Mouse (Mus musculus) c-Kit-positive CD71-positive TER-119-negative erythroid progenitor cells, embryonic 14.5 days (primary cell): ENCODE measurements around the gene Nrd1.

ENCODE experiments used
- DNase-seq: peaks from one replicate; pipeline ENCODE4 v3.0.0-alpha.2; 2013; ENCODE audit warnings: low read depth

Gene Nrd1

GRCm38 (mm10) chr4:109026543-109026942 lies 26.1 kb downstream of the Nrd1 start:
- no peak for DNase-seq

GRCm38 (mm10) chr4:109029857-109030256 lies 29.4 kb downstream of the Nrd1 start:
- DNase-seq = no peak

DNA sequence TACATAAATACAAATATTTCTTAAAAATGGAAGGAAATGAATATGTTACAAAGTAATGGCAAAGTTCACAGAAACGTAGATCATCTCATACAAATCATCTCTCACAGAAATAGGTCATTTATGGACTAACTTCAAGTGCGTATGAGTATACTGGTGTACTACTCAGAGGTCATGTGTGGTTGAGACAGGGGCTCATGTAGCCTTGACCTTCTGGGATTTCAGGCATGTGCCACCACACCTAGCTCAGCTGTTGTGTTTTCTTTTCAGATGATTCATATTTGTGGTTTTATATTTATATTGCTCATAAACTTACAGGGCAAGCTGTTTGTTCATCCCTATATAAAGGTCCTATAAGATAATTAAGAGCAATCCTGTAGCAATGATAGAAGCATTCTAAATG lies 29.8 kb downstream of the Nrd1 start:
- DNase-seq = no peak

- peak; percentile 58 for DNase-seq
These were observed 35.9 kb downstream of the Nrd1 start for GRCm38 (mm10) chr4:109036327-109036726.

DNA sequence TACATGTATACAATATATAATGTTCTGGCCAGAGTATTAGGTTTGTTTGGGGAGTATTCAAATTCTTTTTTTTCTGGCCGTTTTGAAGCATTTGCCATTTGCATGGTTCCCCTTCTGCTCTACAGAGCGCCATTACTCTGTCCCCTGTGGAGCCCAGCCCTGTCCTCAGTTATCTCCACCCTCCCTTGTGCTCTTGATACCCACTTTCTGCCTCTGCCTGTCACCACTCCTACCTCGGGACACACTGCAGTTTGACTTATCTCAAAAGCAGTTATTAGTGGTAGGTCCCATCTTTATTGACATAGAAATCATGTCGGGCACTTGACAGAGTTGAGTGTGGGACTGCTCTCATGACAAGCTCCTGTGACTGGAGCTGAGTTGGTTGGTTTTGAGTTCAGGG lies 42.3 kb downstream of the Nrd1 start:
- no peak for DNase-seq

GRCm38 (mm10) chr4:109043294-109043693 lies 42.8 kb downstream of the Nrd1 start:
- no peak for DNase-seq

DNA sequence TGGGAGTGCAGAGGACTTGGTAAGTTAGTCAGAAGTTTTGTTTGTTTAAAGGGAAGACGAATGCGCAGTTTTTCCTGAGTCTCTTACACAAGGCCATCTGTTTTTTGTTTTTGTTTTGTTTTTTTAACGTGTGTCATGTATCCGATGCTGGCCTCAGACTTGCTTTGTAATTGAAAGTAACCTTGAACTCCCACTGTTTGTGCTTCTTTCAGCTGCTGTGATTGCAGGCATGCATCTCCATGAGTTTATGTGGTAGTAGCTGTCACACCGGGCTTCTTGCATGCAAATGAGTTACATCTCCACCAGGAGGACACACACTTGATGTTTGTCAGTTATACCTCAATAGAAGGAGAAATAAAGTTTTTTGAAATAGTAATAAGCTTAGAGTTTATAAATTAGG lies 43.3 kb downstream of the Nrd1 start:
- no peak for DNase-seq

DNA sequence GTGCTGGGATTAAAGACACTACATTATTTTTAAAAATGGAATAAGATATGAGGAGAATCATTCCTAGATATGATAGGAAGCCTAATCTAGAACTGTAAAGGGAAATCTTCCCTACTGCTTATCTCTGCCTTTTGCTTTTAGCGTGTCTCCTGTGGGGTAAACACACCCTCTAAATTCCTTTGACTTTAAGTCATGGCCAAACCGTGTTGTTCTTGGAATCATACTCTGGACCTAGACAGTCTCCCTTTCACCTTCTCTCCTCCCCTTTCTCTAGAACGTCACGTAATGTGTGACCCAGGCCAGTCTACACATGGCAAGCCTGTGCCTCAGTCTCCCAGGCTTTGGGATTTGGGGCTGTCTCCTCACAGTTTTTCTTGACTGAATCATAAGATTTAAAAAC lies 47.8 kb downstream of the Nrd1 start:
- no peak for DNase-seq

DNA sequence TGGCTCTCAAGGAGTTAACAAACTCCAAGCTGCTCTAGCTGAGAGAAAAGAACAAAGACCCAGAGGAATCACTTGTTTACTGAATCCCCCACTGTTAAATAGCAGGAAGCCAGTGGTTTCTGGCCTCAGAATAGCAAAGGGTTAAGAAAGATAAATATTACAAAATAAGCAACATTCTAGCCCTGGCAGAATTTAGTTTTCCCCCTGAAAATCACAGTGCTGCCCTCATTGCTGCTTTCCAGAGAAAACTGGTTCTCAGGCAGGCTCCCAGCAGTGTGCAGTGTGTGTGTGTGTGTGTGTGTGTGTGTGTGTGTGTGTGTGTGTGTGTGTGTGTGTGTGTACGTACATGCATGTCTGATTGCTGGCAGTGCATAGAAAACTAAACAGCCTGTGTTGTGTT lies 51.8 kb downstream of the Nrd1 start:
- no peak for DNase-seq

- DNase-seq = no peak
These were observed 53.5 kb downstream of the Nrd1 start for GRCm38 (mm10) chr4:109054003-109054402.

DNA sequence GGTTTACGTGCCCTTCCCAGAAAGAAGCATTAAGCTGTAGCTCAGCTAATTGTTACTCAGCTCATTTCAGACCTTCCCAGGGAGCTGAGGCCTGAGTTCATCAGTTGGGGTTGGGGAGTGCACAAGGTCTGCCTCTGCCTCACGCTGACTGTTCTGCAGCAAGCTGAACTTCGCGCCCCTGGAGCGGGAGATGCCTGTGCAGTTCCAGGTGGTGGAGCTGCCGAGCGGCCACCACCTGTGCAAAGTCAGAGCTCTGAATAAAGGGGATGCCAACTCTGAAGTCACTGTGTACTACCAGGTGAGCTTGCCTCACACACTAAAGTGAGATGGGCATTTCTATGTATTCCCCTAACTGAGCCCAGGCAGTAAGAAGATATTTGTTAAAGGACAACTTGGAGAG lies 55.9 kb downstream of the Nrd1 start:
- no peak for DNase-seq

DNA sequence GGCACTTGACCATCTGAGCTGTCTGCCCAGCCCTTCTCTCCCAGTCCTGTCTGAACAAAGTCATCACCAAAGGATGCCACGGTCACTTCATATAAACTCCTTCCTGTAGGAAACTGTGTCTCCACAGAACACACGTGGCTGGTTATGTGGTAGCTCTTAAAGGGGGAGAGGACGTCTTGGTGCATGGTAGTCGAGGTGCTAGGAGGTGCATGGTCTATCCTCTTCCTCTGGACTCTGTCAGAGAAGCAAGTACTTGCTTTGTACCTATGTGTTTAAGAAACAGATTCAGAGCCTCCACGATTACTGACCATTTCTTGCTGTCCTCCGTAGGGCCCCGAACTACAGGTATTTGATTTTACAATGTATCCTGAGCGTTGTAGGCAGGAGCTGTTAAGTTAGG lies 57.2 kb downstream of the Nrd1 start:
- DNase-seq = no peak

DNA sequence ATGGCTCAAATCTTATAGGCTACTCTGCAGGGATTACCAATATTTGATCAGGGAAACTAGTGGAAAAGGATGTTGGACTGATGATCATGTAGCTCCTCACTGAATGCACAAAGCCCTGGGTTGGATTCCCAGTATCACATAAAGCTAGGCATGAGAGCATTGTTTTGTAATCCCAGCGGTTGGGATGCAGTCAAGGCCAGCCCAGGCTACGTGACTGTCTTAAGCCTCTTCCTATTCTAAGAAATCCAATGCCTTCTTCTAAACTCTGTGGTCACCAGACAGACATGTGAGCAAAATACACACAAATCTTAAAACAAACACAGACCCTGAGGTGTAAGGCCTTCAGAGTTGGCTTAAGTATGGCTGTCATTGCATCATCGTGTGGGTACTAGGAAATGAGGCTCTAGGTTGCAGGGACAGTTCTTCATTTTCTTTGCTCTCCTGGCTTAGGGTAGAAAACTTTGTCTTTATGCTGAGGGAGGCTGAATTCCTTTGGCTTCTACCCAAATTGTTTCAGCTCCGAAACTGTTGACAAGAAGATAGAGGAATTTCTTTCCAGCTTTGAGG lies 58.9 kb downstream of the Nrd1 start:
- no peak for DNase-seq

GRCm38 (mm10) chr4:109064941-109065340 lies 64.5 kb downstream of the Nrd1 start:
- DNase-seq = no peak

DNA sequence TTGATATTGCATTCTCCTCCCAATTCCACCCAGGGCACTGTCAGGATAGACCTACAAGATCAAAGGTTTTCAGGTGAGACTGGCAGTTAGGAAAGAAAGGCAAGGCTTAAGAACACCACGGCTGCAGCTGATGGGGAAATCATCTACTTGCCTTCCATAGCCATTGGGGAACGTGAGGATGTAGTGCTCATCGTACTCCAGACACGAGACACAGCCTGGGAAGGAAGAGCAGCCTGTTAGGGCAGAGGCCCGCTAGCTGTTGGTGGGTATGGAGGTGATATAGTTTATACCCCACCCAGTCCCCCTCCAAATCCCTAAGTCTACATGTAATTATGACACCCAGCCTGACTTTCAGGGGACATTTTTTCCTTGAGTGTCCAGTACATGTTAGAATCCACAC lies 65.3 kb downstream of the Nrd1 start:
- no peak for DNase-seq

DNA sequence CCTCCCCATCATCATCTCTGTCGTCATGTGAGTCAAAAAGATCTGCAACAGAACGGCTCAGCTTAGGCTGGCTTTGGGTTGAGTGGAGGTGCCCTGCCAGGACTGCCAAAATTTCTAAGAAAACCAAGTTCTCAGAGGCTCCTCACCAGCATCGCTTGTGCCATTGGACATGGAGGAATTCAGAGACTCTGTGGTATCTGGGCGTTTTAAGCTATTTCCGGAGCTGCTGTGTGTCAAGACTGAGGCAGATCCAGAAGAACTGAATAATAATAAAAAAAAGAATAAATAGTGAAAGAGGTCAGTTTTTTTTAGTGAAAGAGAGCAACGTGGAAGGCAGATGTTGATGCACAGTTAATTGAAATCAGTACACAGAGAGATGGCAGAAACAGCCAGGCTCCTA lies 72.4 kb downstream of the Nrd1 start:
- DNase-seq = no peak

GRCm38 (mm10) chr4:109073296-109073695 lies 72.8 kb downstream of the Nrd1 start:
- DNase-seq = no peak

GRCm38 (mm10) chr4:109078941-109079340 lies 78.5 kb downstream of the Nrd1 start:
- no peak for DNase-seq

DNA sequence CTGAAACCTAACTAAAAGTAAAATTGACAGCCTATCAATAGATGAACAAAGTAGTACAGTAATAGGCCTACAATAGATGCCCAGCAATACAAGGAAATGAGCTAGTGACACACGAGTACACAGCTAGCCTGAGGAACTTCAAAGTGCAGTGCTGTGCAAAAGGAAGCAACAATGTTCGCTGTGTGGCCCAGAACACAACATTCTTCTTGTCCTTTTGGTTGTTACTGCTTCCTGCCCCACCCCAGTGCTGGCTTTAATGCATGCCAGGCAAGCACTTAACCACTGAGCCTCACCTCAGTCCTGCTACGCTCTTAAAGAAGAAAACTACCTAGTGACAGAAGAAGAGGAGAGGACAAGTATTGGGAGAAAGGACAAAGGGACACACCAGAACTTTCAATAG lies 79.2 kb downstream of the Nrd1 start:
- DNase-seq = no peak

DNA sequence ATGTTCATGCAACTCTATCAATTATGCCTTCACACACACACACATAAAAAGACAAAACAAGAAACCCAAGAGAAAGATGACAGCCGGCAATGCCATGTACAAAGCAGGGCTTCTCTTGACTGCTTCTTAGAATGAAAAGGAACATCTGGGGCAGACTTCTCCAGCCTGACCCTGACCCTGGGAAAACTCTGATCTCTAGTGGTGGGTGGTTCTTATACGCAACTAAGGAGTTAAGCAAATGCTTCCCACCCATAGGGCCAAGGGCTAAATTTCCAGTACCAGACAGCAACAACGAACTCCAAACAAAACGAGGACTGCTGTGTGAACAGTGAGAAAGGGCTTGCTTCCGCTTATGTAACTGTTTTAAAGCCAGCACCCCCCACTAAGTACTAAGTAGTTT lies 79.7 kb downstream of the Nrd1 start:
- DNase-seq = no peak

GRCm38 (mm10) chr4:109089171-109089570 lies 88.7 kb downstream of the Nrd1 start:
- DNase-seq = no peak

DNA sequence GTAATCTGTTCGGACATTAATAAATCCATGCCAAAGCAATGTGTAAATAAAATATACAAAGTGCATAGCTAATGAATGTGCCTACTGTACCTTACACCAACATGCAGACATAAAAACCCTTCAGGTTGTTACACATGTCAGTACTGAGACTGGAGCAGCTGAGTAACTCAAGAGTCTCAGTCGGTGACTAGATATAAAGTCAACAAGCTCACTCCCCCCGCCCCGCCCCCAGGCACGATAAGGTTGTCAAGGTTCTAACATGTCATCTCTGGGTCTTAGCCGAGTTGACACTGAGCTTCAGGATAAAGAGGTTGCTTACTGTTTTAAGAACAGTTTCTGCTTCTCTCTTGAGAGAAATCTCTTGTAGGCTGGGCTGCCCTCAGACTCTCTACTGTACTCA lies 89.5 kb downstream of the Nrd1 start:
- DNase-seq = peak; percentile 46

- DNase-seq = no peak
These were observed 90.9 kb downstream of the Nrd1 start for GRCm38 (mm10) chr4:109091241-109091777.

DNA sequence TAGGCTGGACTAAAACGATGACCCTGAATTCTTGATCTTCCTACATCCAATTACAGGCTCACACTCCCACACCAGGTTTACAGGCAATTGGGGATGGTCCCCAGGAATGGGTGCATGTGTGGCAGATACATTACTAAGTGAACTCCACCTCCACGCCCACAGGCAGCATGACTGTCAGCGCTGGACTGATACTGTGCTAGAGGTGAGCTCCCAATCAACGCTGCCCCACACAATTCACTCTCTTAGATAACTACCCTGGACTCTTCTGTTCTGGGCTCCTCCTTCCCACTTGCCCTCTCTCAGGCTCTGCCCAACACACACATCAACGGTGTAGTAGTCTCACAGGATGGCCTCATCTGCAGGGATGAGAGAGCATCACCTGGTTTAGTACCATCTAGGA lies 91.9 kb downstream of the Nrd1 start:
- no peak for DNase-seq

DNA sequence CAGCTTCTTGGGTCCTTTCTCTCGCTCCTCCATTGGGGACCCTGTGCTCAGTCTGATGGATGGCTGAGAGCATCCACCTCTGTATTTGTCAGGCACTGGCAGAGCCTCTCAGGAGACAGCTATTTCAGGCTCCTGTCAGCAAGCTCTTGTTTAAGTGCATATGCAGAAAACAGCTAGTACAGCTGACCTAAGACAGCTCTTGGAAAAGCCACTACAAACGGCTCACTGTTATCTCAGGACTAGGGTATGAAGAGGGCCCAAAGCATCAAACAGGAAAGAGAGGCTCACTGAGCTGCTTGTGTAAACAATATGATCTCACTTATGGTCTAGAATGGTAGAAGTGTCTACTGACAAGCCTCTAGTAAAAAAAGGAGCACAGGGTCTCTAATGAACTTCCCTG lies 93.8 kb downstream of the Nrd1 start:
- DNase-seq = no peak
